Mouse (Mus musculus) CH12.LX (cell line): ENCODE measurements around the gene Ddx55. TPM values are rescaled to one million over a fixed set of nuclear protein-coding genes. Genes with fewer than 3 reads are reported as not detected.

ENCODE experiments used
- DNase-seq: peaks from one replicate; pipeline ENCODE4 v3.0.0-alpha.2; 2013; ENCODE audit errors: extremely low read depth
- H3K27ac ChIP-seq: 2 replicates; pipeline ENCODE4 v1.5.1; 2012; ENCODE audit warnings: low read depth, mild to moderate bottlenecking, control low read depth, moderate library complexity; ENCODE audit not compliant: insufficient read depth
- H3K27me3 ChIP-seq: replicated peaks from 2 replicates; pipeline ENCODE3; 2012; ENCODE audit warnings: inconsistent platforms
- H3K36me3 ChIP-seq, 2 experiments: replicated peaks in 1 of 2; 2 replicates each; pipeline versions ENCODE3 to v1.6.1; 2012; ENCODE audit warnings: inconsistent platforms in 1 of 2, low read length in 1 of 2, mild to moderate bottlenecking in 1 of 2, mixed read lengths in 1 of 2, moderate library complexity in 1 of 2; ENCODE audit not compliant: control insufficient read depth in 1 of 2, insufficient read depth in 1 of 2
- H3K4me1 ChIP-seq, 2 experiments: 2 replicates each; pipeline ENCODE4 v1.6.1; 2012; ENCODE audit warnings: inconsistent platforms in 1 of 2, moderate library complexity in 1 of 2; ENCODE audit not compliant: insufficient read depth in 2 of 2, control insufficient read depth in 1 of 2
- H3K4me2 ChIP-seq: 2 replicates; pipeline ENCODE4 v1.6.1; 2012; ENCODE audit warnings: low read depth, mild to moderate bottlenecking, control low read depth; ENCODE audit not compliant: poor library complexity, insufficient read depth, severe bottlenecking
- H3K4me3 ChIP-seq, 3 experiments: fragments of 150-350 bp in 1 of 3; sonication (generic) in 1 of 3; replicated peaks in 1 of 3; 2 replicates each; pipeline versions ENCODE3 to v1.5.1; 2011 to 2012; ENCODE audit warnings: low read depth in 2 of 3, low read length in 2 of 3, mild to moderate bottlenecking in 2 of 3, moderate library complexity in 2 of 3, control low read depth in 1 of 3, improper control_type of control experiment in 1 of 3, inconsistent platforms in 1 of 3, mixed read lengths in 1 of 3; ENCODE audit not compliant: poor library complexity in 1 of 3
- H3K79me2 ChIP-seq: replicated peaks from 2 replicates; pipeline ENCODE4 v1.6.1; 2012; ENCODE audit warnings: mild to moderate bottlenecking, moderate library complexity; ENCODE audit not compliant: control insufficient read depth, poor library complexity, insufficient read depth, severe bottlenecking; ENCODE audit errors: extremely low read depth
- H3K9ac ChIP-seq: 2 replicates; pipeline ENCODE4 v1.6.1; 2012; ENCODE audit warnings: low read depth, mild to moderate bottlenecking, control low read depth, moderate library complexity; ENCODE audit not compliant: insufficient read depth
- H3K9me3 ChIP-seq: replicated peaks from 2 replicates; pipeline ENCODE3; 2012; ENCODE audit warnings: low read length, inconsistent platforms, mixed read lengths
- BHLHE40 ChIP-seq: IDR thresholded peaks from 2 replicates; pipeline ENCODE4 v1.6.1; 2011; ENCODE audit warnings: mild to moderate bottlenecking, low read depth, low read length, improper control_type of control experiment
- CHD1 ChIP-seq: IDR thresholded peaks from 2 replicates; pipeline ENCODE4 v1.6.1; 2012; ENCODE audit warnings: low read depth, low read length, improper control_type of control experiment, inconsistent platforms
- CTCF ChIP-seq, 2 experiments: IDR thresholded peaks in 1 of 2; conservative IDR thresholded peaks in 1 of 2; 2 replicates each; pipeline ENCODE4 v1.5.1; 2011 to 2012; ENCODE audit warnings: low read depth in 2 of 2, low read length in 2 of 2, improper control_type of control experiment in 1 of 2, inconsistent platforms in 1 of 2, mild to moderate bottlenecking in 1 of 2, moderate library complexity in 1 of 2
- EP300 ChIP-seq: IDR thresholded peaks from 2 replicates; pipeline ENCODE4 v1.6.1; 2011; ENCODE audit warnings: low read length, improper control_type of control experiment
- GABPA ChIP-seq: IDR thresholded peaks from 2 replicates; pipeline ENCODE4 v1.6.1; 2012; ENCODE audit warnings: low read depth, low read length, improper control_type of control experiment, inconsistent platforms; ENCODE audit not compliant: insufficient replicate concordance
- HCFC1 ChIP-seq: IDR thresholded peaks from 2 replicates; pipeline ENCODE4 v1.6.1; 2012; ENCODE audit warnings: low read depth, mild to moderate bottlenecking, inconsistent platforms, low read length, improper control_type of control experiment
- IRF4 ChIP-seq: IDR thresholded peaks from 2 replicates; pipeline ENCODE4 v1.6.1; 2014; ENCODE audit warnings: low read depth, mild to moderate bottlenecking, inconsistent platforms, low read length, improper control_type of control experiment
- JUN ChIP-seq: IDR thresholded peaks from 2 replicates; pipeline ENCODE4 v1.6.1; 2011; ENCODE audit warnings: low read depth, mild to moderate bottlenecking, low read length, improper control_type of control experiment, moderate library complexity; ENCODE audit not compliant: insufficient read depth
- JUND ChIP-seq: conservative IDR thresholded peaks from 2 replicates; pipeline ENCODE4 v1.6.1; 2011; ENCODE audit warnings: low read depth, low read length, improper control_type of control experiment
- KAT2A ChIP-seq: IDR thresholded peaks from 2 replicates; pipeline ENCODE4 v1.6.1; 2012; ENCODE audit warnings: low read length, improper control_type of control experiment, inconsistent platforms; ENCODE audit not compliant: insufficient replicate concordance
- MAFK ChIP-seq: IDR thresholded peaks from 2 replicates; pipeline ENCODE4 v1.6.1; 2011; ENCODE audit warnings: low read length, improper control_type of control experiment; ENCODE audit not compliant: insufficient replicate concordance
- MAZ ChIP-seq: IDR thresholded peaks from 2 replicates; pipeline ENCODE4 v1.6.1; 2012; ENCODE audit warnings: low read depth, mild to moderate bottlenecking, inconsistent platforms, low read length, improper control_type of control experiment, moderate library complexity
- MYC ChIP-seq: IDR thresholded peaks from 2 replicates; pipeline ENCODE4 v1.6.1; 2011; ENCODE audit warnings: low read depth, mild to moderate bottlenecking, improper control_type of control experiment, low read length
- NELFE ChIP-seq: IDR thresholded peaks from 2 replicates; pipeline ENCODE4 v1.6.1; 2011; ENCODE audit warnings: low read depth, low read length, improper control_type of control experiment
- NRF1 ChIP-seq: IDR thresholded peaks from 2 replicates; pipeline ENCODE4 v1.6.1; 2014; ENCODE audit warnings: low read depth, mild to moderate bottlenecking, inconsistent platforms, low read length, improper control_type of control experiment, moderate library complexity
- POLR2A ChIP-seq: IDR thresholded peaks from 2 replicates; pipeline ENCODE4 v1.6.1; 2011; ENCODE audit warnings: low read depth, mild to moderate bottlenecking, improper control_type of control experiment, low read length
- POLR2AphosphoS2 ChIP-seq: IDR thresholded peaks from 2 replicates; pipeline ENCODE4 v1.6.1; 2011; ENCODE audit warnings: low read depth, low read length, improper control_type of control experiment
- RCOR1 ChIP-seq: conservative IDR thresholded peaks from 2 replicates; pipeline ENCODE4 v1.6.1; 2012; ENCODE audit warnings: low read depth, mild to moderate bottlenecking, inconsistent platforms, low read length, improper control_type of control experiment
- SIN3A ChIP-seq: IDR thresholded peaks from 2 replicates; pipeline ENCODE4 v1.6.1; 2012; ENCODE audit warnings: low read length, improper control_type of control experiment, inconsistent platforms
- SMC3 ChIP-seq: IDR thresholded peaks from 2 replicates; pipeline ENCODE4 v1.6.1; 2011; ENCODE audit warnings: low read depth, low read length, improper control_type of control experiment
- TCF12 ChIP-seq: IDR thresholded peaks from 2 replicates; pipeline ENCODE4 v1.6.1; 2014; ENCODE audit warnings: low read depth, mild to moderate bottlenecking, inconsistent platforms, low read length, improper control_type of control experiment
- UBTF ChIP-seq: IDR thresholded peaks from 2 replicates; pipeline ENCODE4 v1.6.1; 2012; ENCODE audit warnings: low read depth, mild to moderate bottlenecking, inconsistent platforms, low read length, improper control_type of control experiment, moderate library complexity
- USF2 ChIP-seq: conservative IDR thresholded peaks from 2 replicates; pipeline ENCODE4 v1.6.1; 2011; ENCODE audit warnings: low read depth, low read length, improper control_type of control experiment
- ZC3H11A ChIP-seq: IDR thresholded peaks from 2 replicates; pipeline ENCODE4 v1.6.1; 2012; ENCODE audit warnings: low read depth, mild to moderate bottlenecking, inconsistent platforms, low read length, improper control_type of control experiment
- ZKSCAN1 ChIP-seq: IDR thresholded peaks from 2 replicates; pipeline ENCODE4 v1.6.1; 2012; ENCODE audit warnings: low read depth, inconsistent platforms, low read length, improper control_type of control experiment, borderline replicate concordance
- ZMIZ1 ChIP-seq: IDR thresholded peaks from 2 replicates; pipeline ENCODE4 v1.6.1; 2012; ENCODE audit warnings: low read depth, mild to moderate bottlenecking, inconsistent platforms, low read length, improper control_type of control experiment
- dilution Hi-C: fragments of 300-500 bp; cut with MboI; formaldehyde crosslinking; loops from 2 replicates; pipeline ENCODE4 v1.14.3; 2020; ENCODE audit warnings: low sequenced_read_pairs; ENCODE audit not compliant: extremely low pct_unique_long_range_greater_than_20kb, extremely low pct_ligation_motif_present
- in situ Hi-C: fragments of 300-500 bp; cut with MboI; formaldehyde crosslinking; loops from 3 replicates; pipeline ENCODE4 v1.14.3; 2019; ENCODE audit warnings: low sequenced_read_pairs, low pct_ligation_motif_present, low pct_unique_long_range_greater_than_20kb, mixed read lengths
- polyA plus RNA-seq: library from polyadenylated mRNA; unstranded; fragments of >175 nt; gene quantifications from 2 replicates; pipeline ENCODE4 v1.2.1, GENCODE M21; 2012; ENCODE audit warnings: low read depth; ENCODE audit not compliant: insufficient read length
- total RNA-seq, 2 experiments: library from RNA; depleted of rRNA; stranded (reverse); fragments of 300-350 nt in 1 of 2; fragments of >200 nt in 1 of 2; gene quantifications; 2 replicates each; pipeline ENCODE4 v1.2.3; 2012 to 2014

Gene Ddx55
- total and polyA plus RNA-seq, 3 experiments = 15.1 to 25.9 (median 18.2) TPM

GRCm38 (mm10) chr5:124523032-124523431 is 29.6 kb upstream of the Ddx55 start:
- in situ Hi-C loops (no loop called here), dilution Hi-C loops (no loop called here)
- H3K79me2 ChIP-seq = no peaks in the 10 kb centered on the region
- DNase-seq = no peak
- peaks cover 0 to 3% of the 10 kb centered on the region in 2 experiments for H3K36me3 ChIP-seq
- H3K27ac ChIP-seq = no peak overlapping the region
- no peak for TF ChIP-seq POLR2A
- peak in 1 of 2 experiments; percentile 33; a peak in 2 of 4 replicates for TF ChIP-seq CTCF (conservative IDR thresholded peaks at IDR 0.05 in 1 of 2, IDR thresholded peaks at IDR 0.05 in 1 of 2; ENCODE audit: low read depth in 2 of 2, low read length in 2 of 2)
- TF ChIP-seq HCFC1 = no peak
- TF ChIP-seq EP300 = no peak
- no peak for TF ChIP-seq MYC
- TF ChIP-seq RCOR1 = no peak
- no peak for TF ChIP-seq NELFE
- no peak for TF ChIP-seq MAFK
- TF ChIP-seq BHLHE40 = no peak
- TF ChIP-seq NRF1 = no peak
- no peak for TF ChIP-seq JUND
- no peak for TF ChIP-seq USF2
- no peak for TF ChIP-seq JUN
- TF ChIP-seq SMC3 = peak; percentile 6; the same call in 1 of the 2 replicates
- TF ChIP-seq POLR2AphosphoS2 = no peak
- no peak for TF ChIP-seq ZKSCAN1
- no peak for TF ChIP-seq IRF4
- H3K4me2 ChIP-seq = no peak overlapping the region
- no peak overlapping the region for H3K9ac ChIP-seq
- no peak overlapping the region for H3K4me3 ChIP-seq
- H3K9me3 ChIP-seq = no peaks in the 10 kb centered on the region
- peaks cover 13 to 14% of the 10 kb centered on the region in 2 experiments for H3K4me1 ChIP-seq
- H3K27me3 ChIP-seq = no peaks in the 10 kb centered on the region

- H3K9ac ChIP-seq = no peak overlapping the region
- TF ChIP-seq SMC3 (no peak), MAZ (no peak), GABPA (no peak), SIN3A (no peak), POLR2AphosphoS2 (no peak), CHD1 (no peak), TCF12 (no peak), ZMIZ1 (no peak), CTCF (conservative IDR thresholded peaks at IDR 0.05 in 1 of 2, IDR thresholded peaks at IDR 0.05 in 1 of 2; ENCODE audit: low read depth in 2 of 2, low read length in 2 of 2) (no peak), ZC3H11A (no peak), KAT2A (no peak), MYC (no peak), IRF4 (no peak), EP300 (no peak), UBTF (no peak), JUN (no peak), ZKSCAN1 (no peak)
- TF ChIP-seq, all 38 proteins: peak for 0
- H3K4me3 ChIP-seq = no peak overlapping the region
- peaks cover 0 to 3% of the 10 kb centered on the region in 2 experiments for H3K36me3 ChIP-seq
- no peaks in the 10 kb centered on the region for H3K9me3 ChIP-seq
- H3K4me1 ChIP-seq = peaks cover 14 to 17% of the 10 kb centered on the region in 2 experiments
- no peak for DNase-seq
- in situ Hi-C loops = loop anchor here (5.0 kb wide), 1 partner anchor 33 kb away; no protein-coding TSS in a partner anchor
- H3K27me3 ChIP-seq = no peaks in the 10 kb centered on the region
- no peak overlapping the region for H3K4me2 ChIP-seq
- H3K79me2 ChIP-seq = no peaks in the 10 kb centered on the region
- dilution Hi-C loops = no loop called here
- H3K27ac ChIP-seq = no peak overlapping the region
Observed at GRCm38 (mm10) chr5:124524943-124525342, 27.7 kb upstream of the Ddx55 start.
